Mouse (Mus musculus): ENCODE measurements around the gene Fanci. TPM values are rescaled to one million over a fixed set of nuclear protein-coding genes. Genes with fewer than 3 reads are reported as not detected.

Fanci gene
- total RNA-seq, 1 experiment, result 33.0 TPM

DNA sequence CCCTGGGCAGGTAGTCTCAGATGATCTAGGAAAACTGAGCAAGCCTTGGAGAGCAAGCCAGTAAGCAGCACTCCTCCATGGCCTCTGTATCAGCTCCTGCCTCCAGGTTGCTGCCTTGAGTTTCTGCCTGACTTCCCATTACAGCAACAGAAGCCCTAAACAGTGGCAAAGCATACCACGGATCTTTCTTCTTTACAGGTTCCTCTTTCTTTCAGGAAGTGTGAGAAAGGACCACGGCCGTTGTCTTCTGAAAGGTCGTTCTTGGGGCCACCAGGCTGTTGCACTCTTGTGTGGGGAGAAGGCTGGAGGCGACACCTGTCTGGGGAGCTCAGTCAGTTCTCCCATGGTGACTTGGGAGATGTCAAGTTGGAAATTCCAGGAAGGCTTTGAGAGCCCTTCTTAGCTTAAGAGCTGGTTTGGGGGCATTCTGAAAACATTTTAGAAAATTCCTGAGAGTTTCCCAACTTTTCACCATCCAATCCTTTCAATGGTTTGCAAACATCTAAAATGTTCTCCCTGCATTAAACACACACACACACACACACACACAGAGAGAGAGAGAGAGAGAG lies 83.2 kb downstream of the Fanci start:
- in situ Hi-C loops (cut with MboI; ENCODE audit: low sequenced_read_pairs in 2 of 2, unreplicated experiment in 2 of 2), result no loop called here
- Histone ChIP-seq H3K9ac (ENCODE audit: insufficient read depth, low read depth, low read length, poor library complexity, severe bottlenecking) (peak overlapping the region; percentile 26; the same call in 1 of the 2 replicates), H3K9me3 (ENCODE audit: control insufficient read depth, insufficient read depth, low read depth, low read length) (no peaks in the 10 kb centered on the region), H3K4me3 (ENCODE audit: insufficient read depth in 1 of 2, low read depth in 1 of 2, low read length in 2 of 2, poor library complexity in 1 of 2, severe bottlenecking in 1 of 2) (peak overlapping the region in 1 of 2 experiments; percentile 29; a peak in 1 of 4 replicates), H3K27ac (ENCODE audit: insufficient read depth, low read depth, low read length, poor library complexity, severe bottlenecking) (peak overlapping the region; percentile 57; the same call in 1 of the 2 replicates), H3K4me1 (ENCODE audit: control insufficient read depth in 2 of 2, insufficient read depth in 2 of 2, low read length in 2 of 2, poor library complexity in 1 of 2) (peaks cover 8 to 34% of the 10 kb centered on the region in 2 experiments), H3K36me3 (ENCODE audit: control insufficient read depth, insufficient read depth, low read length, poor library complexity, severe bottlenecking) (peaks cover 7% of the 10 kb centered on the region; the same call in 1 of the 2 replicates)
- TF ChIP-seq CHD2 (IDR thresholded peaks at IDR 0.05; ENCODE audit: low read depth, low read length), result no peak
- no peak for TF ChIP-seq MAFK (IDR thresholded peaks at IDR 0.05; ENCODE audit: insufficient read depth, low read depth, low read length)
- no peak for TF ChIP-seq ZNF384 (IDR thresholded peaks at IDR 0.05; ENCODE audit: low read depth, low read length)
- no peak for TF ChIP-seq HCFC1 (IDR thresholded peaks at IDR 0.05; ENCODE audit: borderline replicate concordance, insufficient read depth, low read length)
- no peak for TF ChIP-seq ZC3H11A (IDR thresholded peaks at IDR 0.05; ENCODE audit: borderline replicate concordance, low read depth, low read length)
- no peak for DNase-seq (ENCODE audit: low read depth, low spot score)

- H3K9ac ChIP-seq (ENCODE audit: insufficient read depth, low read depth, low read length, poor library complexity, severe bottlenecking), result no peak overlapping the region
- H3K9me3 ChIP-seq (ENCODE audit: control insufficient read depth, insufficient read depth, low read depth, low read length), result no peaks in the 10 kb centered on the region
- TF ChIP-seq CHD2 (IDR thresholded peaks at IDR 0.05; ENCODE audit: low read depth, low read length) (no peak), ZC3H11A (IDR thresholded peaks at IDR 0.05; ENCODE audit: borderline replicate concordance, low read depth, low read length) (no peak), HCFC1 (IDR thresholded peaks at IDR 0.05; ENCODE audit: borderline replicate concordance, insufficient read depth, low read length) (no peak), MAFK (IDR thresholded peaks at IDR 0.05; ENCODE audit: insufficient read depth, low read depth, low read length) (no peak), ZNF384 (IDR thresholded peaks at IDR 0.05; ENCODE audit: low read depth, low read length) (no peak)
- H3K36me3 ChIP-seq (ENCODE audit: control insufficient read depth, insufficient read depth, low read length, poor library complexity, severe bottlenecking), result no peaks in the 10 kb centered on the region
- no peak for DNase-seq (ENCODE audit: low read depth, low spot score)
- peaks cover 10 to 34% of the 10 kb centered on the region in 2 experiments for H3K4me1 ChIP-seq (ENCODE audit: control insufficient read depth in 2 of 2, insufficient read depth in 2 of 2, low read length in 2 of 2, poor library complexity in 1 of 2)
- H3K4me3 ChIP-seq (ENCODE audit: insufficient read depth in 1 of 2, low read depth in 1 of 2, low read length in 2 of 2, poor library complexity in 1 of 2, severe bottlenecking in 1 of 2), result peak overlapping the region in 1 of 2 experiments; percentile 10; a peak in 1 of 4 replicates
- H3K27ac ChIP-seq (ENCODE audit: insufficient read depth, low read depth, low read length, poor library complexity, severe bottlenecking), result peak overlapping the region; percentile 67
- in situ Hi-C loops (cut with MboI; ENCODE audit: low sequenced_read_pairs in 2 of 2, unreplicated experiment in 2 of 2), result no loop called here
Observed at GRCm38 (mm10) chr7:79486528-79486927, 94.8 kb downstream of the Fanci start.

DNA sequence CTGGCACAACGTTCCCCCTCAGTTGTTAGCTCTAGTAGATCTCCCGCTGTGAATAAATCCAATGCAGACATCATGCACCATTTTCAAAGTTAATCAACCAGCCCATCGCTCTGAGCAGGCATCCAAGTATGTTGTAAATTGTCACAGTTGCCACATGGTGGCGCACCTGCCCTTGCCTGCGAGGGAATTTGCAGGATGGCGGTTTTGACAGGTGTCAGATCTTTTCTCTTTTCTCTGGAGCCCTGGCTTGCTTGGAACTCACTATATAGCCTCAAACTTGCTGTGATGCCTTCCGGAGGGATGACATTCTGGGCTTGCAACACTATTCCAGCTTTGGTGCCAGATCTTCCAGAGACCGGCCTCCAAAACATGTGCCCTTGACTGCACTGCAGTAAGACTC lies 102.2 kb downstream of the Fanci start:
- TF ChIP-seq HCFC1 (IDR thresholded peaks at IDR 0.05; ENCODE audit: borderline replicate concordance, insufficient read depth, low read length) (no peak), ZC3H11A (IDR thresholded peaks at IDR 0.05; ENCODE audit: borderline replicate concordance, low read depth, low read length) (peak; percentile 54; the same call in 1 of the 2 replicates), MAFK (IDR thresholded peaks at IDR 0.05; ENCODE audit: insufficient read depth, low read depth, low read length) (peak; percentile 59; the same call in 1 of the 2 replicates)
- Histone ChIP-seq H3K9ac (ENCODE audit: insufficient read depth, low read depth, low read length, poor library complexity, severe bottlenecking) (no peak overlapping the region), H3K9me3 (ENCODE audit: control insufficient read depth, insufficient read depth, low read depth, low read length) (no peaks in the 10 kb centered on the region), H3K36me3 (ENCODE audit: control insufficient read depth, insufficient read depth, low read length, poor library complexity, severe bottlenecking) (no peaks in the 10 kb centered on the region), H3K4me3 (ENCODE audit: insufficient read depth in 1 of 2, low read depth in 1 of 2, low read length in 2 of 2, poor library complexity in 1 of 2, severe bottlenecking in 1 of 2) (no peak overlapping the region), H3K27ac (ENCODE audit: insufficient read depth, low read depth, low read length, poor library complexity, severe bottlenecking) (no peak overlapping the region), H3K4me1 (ENCODE audit: control insufficient read depth in 2 of 2, insufficient read depth in 2 of 2, low read length in 2 of 2, poor library complexity in 1 of 2) (peaks cover 7 to 22% of the 10 kb centered on the region in 2 experiments; a peak in 3 of 4 replicates)
- in situ Hi-C loops (cut with MboI; ENCODE audit: low sequenced_read_pairs in 2 of 2, unreplicated experiment in 2 of 2), result loop anchor here (5.0 to 10.0 kb wide), 2 partner anchors 98 to 101 kb away; no protein-coding TSS in a partner anchor
- DNase-seq (ENCODE audit: low read depth, low spot score), result no peak

- H3K4me1 ChIP-seq (ENCODE audit: control insufficient read depth in 2 of 2, insufficient read depth in 2 of 2, low read length in 2 of 2, poor library complexity in 1 of 2), result peaks cover 4 to 11% of the 10 kb centered on the region in 2 experiments; a peak in 3 of 4 replicates
- H3K36me3 ChIP-seq (ENCODE audit: control insufficient read depth, insufficient read depth, low read length, poor library complexity, severe bottlenecking), result no peaks in the 10 kb centered on the region
- no peak overlapping the region for H3K9ac ChIP-seq (ENCODE audit: insufficient read depth, low read depth, low read length, poor library complexity, severe bottlenecking)
- no peaks in the 10 kb centered on the region for H3K9me3 ChIP-seq (ENCODE audit: control insufficient read depth, insufficient read depth, low read depth, low read length)
- TF ChIP-seq HCFC1 (IDR thresholded peaks at IDR 0.05; ENCODE audit: borderline replicate concordance, insufficient read depth, low read length) (no peak), MAFK (IDR thresholded peaks at IDR 0.05; ENCODE audit: insufficient read depth, low read depth, low read length) (peak; percentile 41; the same call in 1 of the 2 replicates), CHD2 (IDR thresholded peaks at IDR 0.05; ENCODE audit: low read depth, low read length) (no peak), ZC3H11A (IDR thresholded peaks at IDR 0.05; ENCODE audit: borderline replicate concordance, low read depth, low read length) (peak; percentile 72)
- peak; percentile 78 for DNase-seq (ENCODE audit: low read depth, low spot score)
- peak overlapping the region; percentile 32 to 61 for H3K4me3 ChIP-seq (ENCODE audit: insufficient read depth in 1 of 2, low read depth in 1 of 2, low read length in 2 of 2, poor library complexity in 1 of 2, severe bottlenecking in 1 of 2)
- in situ Hi-C loops (cut with MboI; ENCODE audit: low sequenced_read_pairs in 2 of 2, unreplicated experiment in 2 of 2), result loop anchor here (5.0 to 10.0 kb wide), 2 partner anchors 41 to 99 kb away; no protein-coding TSS in a partner anchor
- no peak overlapping the region for H3K27ac ChIP-seq (ENCODE audit: insufficient read depth, low read depth, low read length, poor library complexity, severe bottlenecking)
Observed at GRCm38 (mm10) chr7:79495988-79496815, 104.5 kb downstream of the Fanci start.

Measured in ES-E14 (cell line).